Mouse (Mus musculus): Measurements from ENCODE around the gene Cxcl5. TPM values are rescaled to one million over a fixed set of nuclear protein-coding genes. Genes with fewer than 3 reads are reported as not detected.
"Not testable (repeated sequence)": the region's sequence is repeated elsewhere in the genome, so short reads cannot be mapped to it uniquely, and the experiment has no call there.

The Cxcl5 gene
- polyA plus RNA-seq, 1 experiment from 2014 or later = 0.07 TPM

- Histone ChIP-seq H3K9ac (ENCODE audit: low read depth, low read length) (no peak overlapping the region), H3K27me3 (ENCODE audit: insufficient read depth, low read length) (no peaks in the 10 kb centered on the region), H3K36me3 (ENCODE audit: insufficient read depth, low read length) (no peaks in the 10 kb centered on the region), H3K4me3 (replicated peaks; ENCODE audit: low read depth, low read length) (no peak overlapping the region), H3K4me1 (replicated peaks; ENCODE audit: insufficient read depth, low read length) (peaks cover 8% of the 10 kb centered on the region; the same call in 1 of the 2 replicates), H3K27ac (peak overlapping the region; percentile 73), H3K9me3 (replicated peaks; ENCODE audit: low read length) (no peaks in the 10 kb centered on the region), H3K4me2 (ENCODE audit: low read length) (peak overlapping the region; percentile 34)
- no peak for TF ChIP-seq CTCF (IDR thresholded peaks at IDR 0.05; ENCODE audit: low read depth)
- 10% methylated on average over 8 of the region's 8 CpGs for WGBS
- DNase-seq (ENCODE audit: low spot score) (peak; percentile 79), ATAC-seq (replicated peaks; ENCODE audit: low FRiP score, low read depth) (peak; percentile 62)
Measured at GRCm38 (mm10) chr5:90790074-90790502, 30.9 kb downstream of the Cxcl5 start.

GRCm38 (mm10) chr5:90794195-90794625 lies 35.0 kb downstream of the Cxcl5 start, which contains the start of gene Cxcl15:
Gene Cxcl15, plus strand, starts transcription at chr5:90794534.
- WGBS = 63% methylated on average over 5 of the region's 5 CpGs
- no peak for ATAC-seq (replicated peaks; ENCODE audit: low FRiP score, low read depth)
- Histone ChIP-seq H3K9ac (ENCODE audit: low read depth, low read length) (no peak within 1 kb of the TSS), H3K36me3 (ENCODE audit: insufficient read depth, low read length) (no peaks in the 10 kb centered on the region), H3K4me3 (replicated peaks; ENCODE audit: low read depth, low read length) (no peak within 1 kb of the TSS), H3K9me3 (replicated peaks; ENCODE audit: low read length) (no peaks in the 10 kb centered on the region), H3K27me3 (ENCODE audit: insufficient read depth, low read length) (no peaks in the 10 kb centered on the region), H3K4me1 (replicated peaks; ENCODE audit: insufficient read depth, low read length) (peaks cover 5% of the 10 kb centered on the region; the same call in 1 of the 2 replicates), H3K27ac (no peak within 1 kb of the TSS), H3K4me2 (ENCODE audit: low read length) (no peak within 1 kb of the TSS)
- no peak for DNase-seq (ENCODE audit: low spot score)
- TF ChIP-seq CTCF (IDR thresholded peaks at IDR 0.05; ENCODE audit: low read depth) = no peak

GRCm38 (mm10) chr5:90795392-90795791 lies 36.2 kb downstream of the Cxcl5 start:
- not testable (repeated sequence) for H3K9ac ChIP-seq (ENCODE audit: low read depth, low read length); ATAC-seq (replicated peaks; ENCODE audit: low FRiP score, low read depth); H3K4me1 ChIP-seq (replicated peaks; ENCODE audit: insufficient read depth, low read length); H3K4me2 ChIP-seq (ENCODE audit: low read length); DNase-seq (ENCODE audit: low spot score); H3K36me3 ChIP-seq (ENCODE audit: insufficient read depth, low read length); H3K4me3 ChIP-seq (replicated peaks; ENCODE audit: low read depth, low read length); H3K27me3 ChIP-seq (ENCODE audit: insufficient read depth, low read length); H3K27ac ChIP-seq; H3K9me3 ChIP-seq (replicated peaks; ENCODE audit: low read length)
- WGBS = 90% methylated on average over 2 of the region's 2 CpGs

- H3K4me2 ChIP-seq (ENCODE audit: low read length) = no peak overlapping the region
- no peaks in the 10 kb centered on the region for H3K4me1 ChIP-seq (replicated peaks; ENCODE audit: insufficient read depth, low read length)
- H3K27me3 ChIP-seq (ENCODE audit: insufficient read depth, low read length) = no peaks in the 10 kb centered on the region
- H3K4me3 ChIP-seq (replicated peaks; ENCODE audit: low read depth, low read length) = no peak overlapping the region
- TF ChIP-seq CTCF (IDR thresholded peaks at IDR 0.05; ENCODE audit: low read depth) = no peak
- no peaks in the 10 kb centered on the region for H3K9me3 ChIP-seq (replicated peaks; ENCODE audit: low read length)
- H3K27ac ChIP-seq = no peak overlapping the region
- no peak for ATAC-seq (replicated peaks; ENCODE audit: low FRiP score, low read depth)
- DNase-seq (ENCODE audit: low spot score) = no peak
- no peak overlapping the region for H3K9ac ChIP-seq (ENCODE audit: low read depth, low read length)
- no peaks in the 10 kb centered on the region for H3K36me3 ChIP-seq (ENCODE audit: insufficient read depth, low read length)
Measured at GRCm38 (mm10) chr5:90804574-90804973, 45.4 kb downstream of the Cxcl5 start.

- Histone ChIP-seq H3K36me3 (ENCODE audit: insufficient read depth, low read length) (no peaks in the 10 kb centered on the region), H3K4me3 (replicated peaks; ENCODE audit: low read depth, low read length) (no peak overlapping the region), H3K9me3 (replicated peaks; ENCODE audit: low read length) (no peaks in the 10 kb centered on the region), H3K9ac (ENCODE audit: low read depth, low read length) (no peak overlapping the region), H3K27ac (no peak overlapping the region), H3K4me1 (replicated peaks; ENCODE audit: insufficient read depth, low read length) (no peaks in the 10 kb centered on the region), H3K4me2 (ENCODE audit: low read length) (no peak overlapping the region), H3K27me3 (ENCODE audit: insufficient read depth, low read length) (no peaks in the 10 kb centered on the region)
- DNase-seq (ENCODE audit: low spot score) = no peak
- TF ChIP-seq CTCF (IDR thresholded peaks at IDR 0.05; ENCODE audit: low read depth) = no peak
- ATAC-seq (replicated peaks; ENCODE audit: low FRiP score, low read depth) = no peak
Measured at GRCm38 (mm10) chr5:90806050-90806449, 46.9 kb downstream of the Cxcl5 start.

GRCm38 (mm10) chr5:90807176-90807950 lies 48.2 kb downstream of the Cxcl5 start:
- no peak for ATAC-seq (replicated peaks; ENCODE audit: low FRiP score, low read depth)
- no peak for TF ChIP-seq CTCF (IDR thresholded peaks at IDR 0.05; ENCODE audit: low read depth)
- no peaks in the 10 kb centered on the region for H3K27me3 ChIP-seq (ENCODE audit: insufficient read depth, low read length)
- H3K27ac ChIP-seq = no peak overlapping the region
- H3K36me3 ChIP-seq (ENCODE audit: insufficient read depth, low read length) = no peaks in the 10 kb centered on the region
- no peak overlapping the region for H3K4me2 ChIP-seq (ENCODE audit: low read length)
- no peaks in the 10 kb centered on the region for H3K9me3 ChIP-seq (replicated peaks; ENCODE audit: low read length)
- H3K9ac ChIP-seq (ENCODE audit: low read depth, low read length) = no peak overlapping the region
- no peak overlapping the region for H3K4me3 ChIP-seq (replicated peaks; ENCODE audit: low read depth, low read length)
- H3K4me1 ChIP-seq (replicated peaks; ENCODE audit: insufficient read depth, low read length) = no peaks in the 10 kb centered on the region
- no peak for DNase-seq (ENCODE audit: low spot score)
- 70% methylated on average over 3 of the region's 3 CpGs for WGBS

Small RNAs within 50 kb of the gene (microRNA-seq; reads per million reads assigned to microRNA genes)
- not detected for gene Gm24322

Other genes with a start within 250 kb of the Cxcl5 start
- gene Afm, start 240.4 kb upstream of the Cxcl5 start, polyA plus RNA-seq (2015; fragmentation: Nextera tagmentation; extraction: Ambion mirVana) = 22.0 and 22.8 TPM in 2 replicates
- gene 5830473C10Rik, start 198.3 kb upstream of the Cxcl5 start, polyA plus RNA-seq (2015; fragmentation: Nextera tagmentation; extraction: Ambion mirVana) = 0.29 and 0.34 TPM in 2 replicates
- 27.8 and 31.6 TPM in 2 replicates for gene Rassf6, start 118.7 kb upstream of the Cxcl5 start, polyA plus RNA-seq (2015; fragmentation: Nextera tagmentation; extraction: Ambion mirVana)
- 1.3 and 1.4 TPM in 2 replicates for gene Ppbp, start 9.2 kb downstream of the Cxcl5 start, polyA plus RNA-seq (2015; fragmentation: Nextera tagmentation; extraction: Ambion mirVana)
- gene Pf4, start 13.1 kb downstream of the Cxcl5 start, polyA plus RNA-seq (2015; fragmentation: Nextera tagmentation; extraction: Ambion mirVana) = 69.2 and 71.7 TPM in 2 replicates
- 0.12 TPM in 1 of 2 replicates, not detected in the other for gene Cxcl3, start 26.7 kb downstream of the Cxcl5 start, polyA plus RNA-seq (2015; fragmentation: Nextera tagmentation; extraction: Ambion mirVana)
- 0.07 TPM in 1 of 2 replicates, not detected in the other for gene Cxcl15, start 35.2 kb downstream of the Cxcl5 start, polyA plus RNA-seq (2015; fragmentation: Nextera tagmentation; extraction: Ambion mirVana)
- 1.0 and 1.3 TPM in 2 replicates for gene Cxcl1, start 131.9 kb downstream of the Cxcl5 start, polyA plus RNA-seq (2015; fragmentation: Nextera tagmentation; extraction: Ambion mirVana)
- 0.17 TPM in 1 of 2 replicates, not detected in the other for gene Cxcl2, start 144.5 kb downstream of the Cxcl5 start, polyA plus RNA-seq (2015; fragmentation: Nextera tagmentation; extraction: Ambion mirVana)
- 74.1 and 90.5 TPM in 2 replicates for gene Mthfd2l, start 171.8 kb downstream of the Cxcl5 start, polyA plus RNA-seq (2015; fragmentation: Nextera tagmentation; extraction: Ambion mirVana)